Comparison of ENCODE assay signal across 19 mouse cellular contexts in the genomic region with DNA sequence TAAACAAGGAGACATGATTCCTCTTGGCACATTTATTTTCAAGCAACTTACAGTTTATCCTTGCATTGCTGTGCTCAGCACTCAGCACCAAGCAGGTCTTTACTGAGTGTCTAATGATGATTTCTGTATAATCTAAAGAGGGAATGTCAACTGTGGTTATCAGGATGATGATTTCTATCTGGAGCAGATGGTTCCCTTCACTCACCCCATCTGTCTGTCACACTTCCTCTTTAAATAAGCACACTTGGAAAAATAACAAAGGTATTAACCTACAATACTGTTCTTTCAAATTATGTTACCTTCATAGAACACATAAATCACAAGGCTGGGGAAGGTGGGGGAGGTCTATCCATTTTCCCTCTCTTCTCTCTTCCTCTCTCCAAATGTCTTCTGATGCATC.
A peak's percentile ranks its signal among the peaks of the same experiment; 100 is the strongest.
DNase-seq lines count a peak whose midpoint lies in the region; ATAC-seq and TF ChIP-seq lines count a peak whose summit lies in the region.
"Had no signal": no experiment of that assay in that cellular context is flagged by ENCODE, and none has a peak within 500 bp of the region (broad histone marks: within the 10 kb centered on the region; RNA-seq: fewer than 3 reads in every experiment).

No protein-coding gene starts in this region.

- H3K27me3 ChIP-seq in forebrain, embryonic 14.5 days (replicated peaks; ENCODE audit: control insufficient read depth, insufficient read depth, low read length), result no peaks in the 10 kb centered on the region
- no peaks in the 10 kb centered on the region for H3K27me3 ChIP-seq in forebrain, embryonic 11.5 days (ENCODE audit: control insufficient read depth, insufficient read depth, low read length)
- no peaks in the 10 kb centered on the region for H3K27me3 ChIP-seq in midbrain, embryonic 15.5 days (replicated peaks)
- H3K27me3 ChIP-seq: embryonic facial prominence, embryonic 13.5 days; heart, embryonic 15.5 days; intestine, embryonic 15.5 days; Patski had no signal

- no peaks in the 10 kb centered on the region for H3K9me3 ChIP-seq in forebrain, embryonic 14.5 days (replicated peaks; ENCODE audit: control insufficient read depth, low read length)
- no peaks in the 10 kb centered on the region for H3K9me3 ChIP-seq in forebrain, embryonic 11.5 days (ENCODE audit: control insufficient read depth, low read length)
- H3K9me3 ChIP-seq in midbrain, embryonic 15.5 days, result no peaks in the 10 kb centered on the region
- H3K9me3 ChIP-seq: embryonic facial prominence, embryonic 13.5 days; heart, embryonic 15.5 days; intestine, embryonic 15.5 days had no signal

- no peak overlapping the region for H3K4me2 ChIP-seq in forebrain, embryonic 14.5 days (ENCODE audit: low read length)
- no peak overlapping the region for H3K4me2 ChIP-seq in forebrain, embryonic 11.5 days (ENCODE audit: low read depth, low read length, severe bottlenecking)
- H3K4me2 ChIP-seq in midbrain, embryonic 15.5 days, result no peak overlapping the region
- H3K4me2 ChIP-seq: embryonic facial prominence, embryonic 13.5 days; heart, embryonic 11.5 days; heart, embryonic 15.5 days; hindbrain, embryonic 14.5 days; intestine, embryonic 15.5 days had no signal

- ATAC-seq in forebrain, embryonic 14.5 days, result no peak
- no peak for ATAC-seq in forebrain, embryonic 11.5 days (replicated peaks; ENCODE audit: low FRiP score)
- ATAC-seq in midbrain, embryonic 15.5 days (replicated peaks), result no peak
- ATAC-seq: activated CD4-positive, CD25-positive, alpha-beta regulatory T cell, adult 4 months; forebrain, postnatal 0 days; intestine, embryonic 15.5 days; Patski had no signal

- no peak overlapping the region for H3K27ac ChIP-seq in forebrain, embryonic 14.5 days (ENCODE audit: low read depth, low read length)
- H3K27ac ChIP-seq in forebrain, embryonic 11.5 days (ENCODE audit: low read depth, low read length), result no peak overlapping the region
- H3K27ac ChIP-seq in layer of hippocampus, adult 2 months, result peak overlapping the region; percentile 67
- H3K27ac ChIP-seq in midbrain, embryonic 15.5 days, result no peak overlapping the region
- H3K27ac ChIP-seq: embryonic facial prominence, embryonic 13.5 days; heart, embryonic 15.5 days; hindbrain, embryonic 14.5 days; intestine, embryonic 15.5 days had no signal

- H3K4me1 ChIP-seq in forebrain, embryonic 14.5 days (ENCODE audit: control insufficient read depth, insufficient read depth, low read length), result no peaks in the 10 kb centered on the region
- no peaks in the 10 kb centered on the region for H3K4me1 ChIP-seq in forebrain, embryonic 11.5 days (replicated peaks; ENCODE audit: control insufficient read depth, insufficient read depth, low read length)
- H3K4me1 ChIP-seq in midbrain, embryonic 15.5 days, result no peaks in the 10 kb centered on the region
- H3K4me1 ChIP-seq: embryonic facial prominence, embryonic 13.5 days; heart, embryonic 15.5 days; intestine, embryonic 15.5 days had no signal

- TF ChIP-seq CTCF in layer of hippocampus, adult 2 months (conservative IDR thresholded peaks at IDR 0.05), result no peak

- DNase-seq in forebrain, embryonic 14.5 days (ENCODE audit: low spot score), result peak; percentile 29
- DNase-seq in forebrain, embryonic 11.5 days (ENCODE audit: low spot score), result no peak
- DNase-seq in layer of hippocampus, adult 11-12 months (ENCODE audit: low spot score), result peak; percentile 41
- DNase-seq in layer of hippocampus, postnatal 25 days (ENCODE audit: extremely low spot score in 1 of 2, low spot score in 1 of 2), result no peak
- peak; percentile 39 to 65 for DNase-seq in layer of hippocampus, adult 2 months (ENCODE audit: low spot score in 2 of 2)
- no peak for DNase-seq in MN1 (ENCODE audit: low spot score)
- DNase-seq: adrenal gland, postnatal 14 days; forebrain, postnatal 0 days; gastrocnemius, postnatal 36 days; heart, adult 18-20 months; heart, postnatal 14 days had no signal

- no peaks in the 10 kb centered on the region for H3K36me3 ChIP-seq in forebrain, embryonic 14.5 days (ENCODE audit: control insufficient read depth, insufficient read depth, low read length)
- no peaks in the 10 kb centered on the region for H3K36me3 ChIP-seq in forebrain, embryonic 11.5 days (ENCODE audit: control insufficient read depth, insufficient read depth, low read length)
- no peaks in the 10 kb centered on the region for H3K36me3 ChIP-seq in midbrain, embryonic 15.5 days (replicated peaks)
- H3K36me3 ChIP-seq: embryonic facial prominence, embryonic 13.5 days; heart, embryonic 15.5 days; intestine, embryonic 15.5 days had no signal

- no peak overlapping the region for H3K4me3 ChIP-seq in forebrain, embryonic 14.5 days (ENCODE audit: low read depth, low read length)
- H3K4me3 ChIP-seq in forebrain, embryonic 11.5 days (ENCODE audit: low read depth, low read length), result no peak overlapping the region
- H3K4me3 ChIP-seq in layer of hippocampus, adult 2 months, result no peak overlapping the region
- no peak overlapping the region for H3K4me3 ChIP-seq in midbrain, embryonic 15.5 days
- H3K4me3 ChIP-seq: embryonic facial prominence, embryonic 13.5 days; heart, embryonic 15.5 days; intestine, embryonic 15.5 days had no signal

- H3K9ac ChIP-seq in forebrain, embryonic 14.5 days (ENCODE audit: low read length), result no peak overlapping the region
- H3K9ac ChIP-seq in forebrain, embryonic 11.5 days (ENCODE audit: low read length), result no peak overlapping the region
- H3K9ac ChIP-seq in midbrain, embryonic 15.5 days, result no peak overlapping the region
- H3K9ac ChIP-seq: embryonic facial prominence, embryonic 13.5 days; forebrain, postnatal 0 days; heart, embryonic 15.5 days; hindbrain, embryonic 14.5 days; intestine, embryonic 15.5 days had no signal

Comparison
In these comparisons a context has a peak if more than half of its experiments do, and no peak if none do; other contexts are left out.
1. DNase-seq: peak in forebrain, embryonic 14.5 days (single experiment), layer of hippocampus, adult 11-12 months (single experiment) and layer of hippocampus, adult 2 months (2 of 2); none in forebrain, embryonic 11.5 days (single experiment), layer of hippocampus, postnatal 25 days (0 of 2) and MN1 (single experiment).